Mouse (Mus musculus) midbrain, postnatal 0 days (tissue): ENCODE measurements around the gene Magel2. TPM values are rescaled to one million over a fixed set of nuclear protein-coding genes. Genes with fewer than 3 reads are reported as not detected.

Experiments
- ATAC-seq: fragments of 200-750 bp; cut with Nextera tagmentation; 2 replicates; pipeline ENCODE4 v1.8.0; 2017; ENCODE audit warnings: moderate number of reproducible peaks, mild to moderate bottlenecking, moderate TSS enrichment, moderate library complexity; ENCODE audit not compliant: low FRiP score
- DNase-seq: peaks from one replicate; pipeline ENCODE4 v3.0.0-alpha.2; 2015; ENCODE audit warnings: low spot score
- H3K27ac ChIP-seq: fragments of 300-500 bp; sonication (generic); 2 replicates; pipeline ENCODE4 v1.5.1; 2014; ENCODE audit warnings: low read depth, mild to moderate bottlenecking, low read length, mixed read lengths
- H3K27me3 ChIP-seq: fragments of 300-500 bp; sonication (generic); 2 replicates; pipeline ENCODE4 v1.6.1; 2014; ENCODE audit warnings: low read length, control low read depth, mixed read lengths; ENCODE audit not compliant: insufficient read depth
- H3K36me3 ChIP-seq: fragments of 300-500 bp; sonication (generic); 2 replicates; pipeline ENCODE4 v1.6.1; 2014; ENCODE audit warnings: low read length, control low read depth, mixed read lengths; ENCODE audit not compliant: insufficient read depth
- H3K4me1 ChIP-seq: fragments of 300-500 bp; sonication (generic); 2 replicates; pipeline ENCODE4 v1.6.1; 2014; ENCODE audit warnings: mild to moderate bottlenecking, control low read depth, antibody characterized with exemption, low read length, mixed read lengths; ENCODE audit not compliant: insufficient read depth
- H3K4me2 ChIP-seq: fragments of 300-500 bp; sonication (generic); 2 replicates; pipeline ENCODE4 v1.6.1; 2014; ENCODE audit warnings: low read depth, mild to moderate bottlenecking, low read length, mixed read lengths; ENCODE audit not compliant: poor library complexity, severe bottlenecking
- H3K4me3 ChIP-seq: fragments of 300-500 bp; sonication (generic); 2 replicates; pipeline ENCODE4 v1.5.1; 2014; ENCODE audit warnings: low read depth, mild to moderate bottlenecking, low read length, moderate library complexity
- H3K9ac ChIP-seq: fragments of 300-500 bp; sonication (generic); replicated peaks from 2 replicates; pipeline ENCODE4 v1.6.1; 2014; ENCODE audit warnings: mild to moderate bottlenecking, low read length, moderate library complexity, mixed read lengths; ENCODE audit not compliant: poor library complexity, severe bottlenecking
- H3K9me3 ChIP-seq: fragments of 300-500 bp; sonication (generic); 2 replicates; pipeline ENCODE4 v1.6.1; 2016; ENCODE audit warnings: low read length, control low read depth
- CTCF ChIP-seq: IDR thresholded peaks from 2 replicates; pipeline ENCODE4 v1.5.1; 2016; ENCODE audit warnings: antibody characterized with exemption, mild to moderate bottlenecking
- WGBS: fragments of 180-500 bp; shearing (Covaris S2); extraction: QIAGEN DNeasy Blood & Tissue Kit; methylation state at CpG from one replicate; pipeline ENCODE4 v1.1.7; 2014; 5-methylcytosine and 5-hydroxymethylcytosine counted together
- polyA plus RNA-seq: library from polyadenylated mRNA; unstranded; fragments of >200 nt; fragmentation: Nextera tagmentation; extraction: Ambion mirVana; gene quantifications from 2 replicates; pipeline ENCODE4 v1.2.1, GENCODE M21; 2015
- total RNA-seq: library from RNA; depleted of rRNA; stranded (reverse); fragments of >200 nt; gene quantifications from 2 replicates; pipeline ENCODE4 v1.2.3, GENCODE M21; 2014; rRNA removed

Magel2 gene
- total and polyA plus RNA-seq, 2 experiments from 2014 or later, result 22.1 to 25.4 TPM

DNA sequence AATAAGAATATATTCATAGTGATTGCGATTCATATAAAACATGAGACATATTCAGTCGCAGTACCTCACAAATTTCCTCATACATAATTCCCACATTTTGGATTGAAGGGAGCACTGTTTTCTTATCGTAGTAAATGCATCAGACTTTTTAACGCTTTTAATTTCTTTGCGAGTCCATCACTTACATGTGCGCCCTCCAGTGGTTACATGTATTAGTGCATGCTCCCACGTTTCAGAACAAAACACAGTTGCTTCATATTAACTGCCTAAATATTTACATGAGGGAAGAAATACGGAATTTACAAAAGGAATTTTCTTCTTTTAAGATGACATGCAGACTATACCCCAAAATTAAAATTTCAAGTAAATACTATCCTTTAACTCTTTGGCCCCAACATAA is 51.5 kb downstream of the Magel2 start:
- no peaks in the 10 kb centered on the region for H3K27me3 ChIP-seq
- peak overlapping the region; percentile 18; the same call in 1 of the 2 replicates for H3K4me2 ChIP-seq
- WGBS, result 24% methylated on average over 8 of the region's 8 CpGs
- H3K9ac ChIP-seq, result no peak overlapping the region
- H3K4me3 ChIP-seq, result no peak overlapping the region
- DNase-seq (peak; percentile 9), ATAC-seq (no peak)
- H3K36me3 ChIP-seq, result no peaks in the 10 kb centered on the region
- TF ChIP-seq CTCF, result peak; percentile 79
- H3K27ac ChIP-seq, result no peak overlapping the region
- H3K4me1 ChIP-seq, result no peaks in the 10 kb centered on the region
- H3K9me3 ChIP-seq, result no peaks in the 10 kb centered on the region

Other genes starting within 250 kb of the Magel2 start
- gene Ndn, start 30.4 kb upstream of the Magel2 start, total RNA-seq, result 479 and 494 TPM in 2 replicates
- 861 and 877 TPM in 2 replicates for gene Ndn, start 30.4 kb upstream of the Magel2 start, polyA plus RNA-seq
- gene Mkrn3, start 43.1 kb downstream of the Magel2 start, total RNA-seq, result 39.5 and 42.4 TPM in 2 replicates
- 30.9 and 31.5 TPM in 2 replicates for gene Mkrn3, start 43.1 kb downstream of the Magel2 start, polyA plus RNA-seq
- gene Peg12, start 87.5 kb downstream of the Magel2 start, total RNA-seq, result 4.6 and 5.7 TPM in 2 replicates
- 6.0 and 6.6 TPM in 2 replicates for gene Peg12, start 87.5 kb downstream of the Magel2 start, polyA plus RNA-seq